Mouse (Mus musculus) liver, embryonic 12.5 days (tissue): ENCODE results near the gene Glp1r. TPM values are rescaled to one million over a fixed set of nuclear protein-coding genes. Genes with fewer than 3 reads are reported as not detected.

Source experiments
- ATAC-seq: fragments of 200-750 bp; cut with Nextera tagmentation; 2 replicates; pipeline ENCODE4 v1.8.0; 2017; ENCODE audit warnings: moderate number of reproducible peaks, mild to moderate bottlenecking, moderate library complexity
- H3K27ac ChIP-seq: fragments of 300-500 bp; sonication (generic); 2 replicates; pipeline ENCODE4 v1.5.1; 2016; ENCODE audit warnings: mild to moderate bottlenecking
- H3K27me3 ChIP-seq: fragments of 300-500 bp; sonication (generic); replicated peaks from 2 replicates; pipeline ENCODE4 v1.6.1; 2016; ENCODE audit warnings: mild to moderate bottlenecking, moderate library complexity
- H3K36me3 ChIP-seq: fragments of 300-500 bp; sonication (generic); 2 replicates; pipeline ENCODE4 v1.6.1; 2016; ENCODE audit warnings: mild to moderate bottlenecking, moderate library complexity
- H3K4me1 ChIP-seq: fragments of 300-500 bp; sonication (generic); 2 replicates; pipeline ENCODE4 v1.6.1; 2016
- H3K4me2 ChIP-seq: fragments of 300-500 bp; sonication (generic); 2 replicates; pipeline ENCODE4 v1.6.1; 2016; ENCODE audit warnings: mild to moderate bottlenecking, moderate library complexity
- H3K4me3 ChIP-seq: fragments of 300-500 bp; sonication (generic); 2 replicates; pipeline ENCODE4 v1.5.1; 2016; ENCODE audit warnings: mild to moderate bottlenecking, moderate library complexity
- H3K9ac ChIP-seq: fragments of 300-500 bp; sonication (generic); 2 replicates; pipeline ENCODE4 v1.6.1; 2016; ENCODE audit warnings: mild to moderate bottlenecking, moderate library complexity
- H3K9me3 ChIP-seq: fragments of 300-500 bp; sonication (generic); replicated peaks from 2 replicates; pipeline ENCODE4 v1.6.1; 2016; ENCODE audit warnings: mild to moderate bottlenecking, moderate library complexity
- WGBS: fragments of 180-500 bp; shearing (Covaris S2); methylation state at CpG from one replicate; pipeline ENCODE4 v1.1.7; 2016; ENCODE audit not compliant: insufficient replicate concordance; 5-methylcytosine and 5-hydroxymethylcytosine counted together
- polyA plus RNA-seq: library from polyadenylated mRNA; unstranded; fragments of >200 nt; fragmentation: Nextera tagmentation; extraction: Ambion mirVana; gene quantifications from 2 replicates; pipeline ENCODE4 v1.2.1, GENCODE M21; 2016

Glp1r gene
- polyA plus RNA-seq, 1 experiment from 2014 or later = 0.06 TPM

GRCm38 (mm10) chr17:30880391-30880790 lies 21.2 kb upstream of the Glp1r start:
- H3K4me3 ChIP-seq = no peak overlapping the region
- WGBS = 87% methylated on average over 3 of the region's 3 CpGs
- no peak overlapping the region for H3K4me2 ChIP-seq
- H3K9ac ChIP-seq = no peak overlapping the region
- H3K36me3 ChIP-seq = no peaks in the 10 kb centered on the region
- 0 out of 2 replicates have a peak, but pooled peaks cover 3% of the 10 kb centered on the region for H3K27me3 ChIP-seq
- H3K9me3 ChIP-seq = no peaks in the 10 kb centered on the region
- no peak for ATAC-seq
- H3K27ac ChIP-seq = no peak overlapping the region
- H3K4me1 ChIP-seq = peaks cover 23% of the 10 kb centered on the region

DNA sequence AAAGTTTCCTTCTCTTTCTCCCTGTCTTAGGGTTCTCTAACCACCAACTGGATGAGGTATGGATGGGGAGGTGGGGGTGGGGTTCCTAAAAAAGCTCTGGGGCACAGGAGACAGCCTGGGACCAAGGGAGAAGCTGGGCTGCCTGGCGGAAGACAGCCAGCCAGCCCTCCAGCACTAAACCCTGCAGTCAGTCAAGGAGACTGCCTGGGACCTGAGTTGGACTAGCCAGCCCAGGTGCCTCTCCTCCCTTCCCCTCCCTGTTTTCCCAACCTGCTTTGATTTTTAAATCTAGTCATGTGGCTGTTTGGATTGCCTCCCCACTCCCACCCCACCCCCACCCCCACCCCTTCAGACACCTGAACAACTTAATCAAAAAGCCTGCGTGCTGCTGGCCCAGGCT lies 20.6 kb upstream of the Glp1r start:
- Histone ChIP-seq H3K27ac (no peak overlapping the region), H3K36me3 (no peaks in the 10 kb centered on the region), H3K9me3 (no peaks in the 10 kb centered on the region), H3K4me1 (peaks cover 23% of the 10 kb centered on the region), H3K4me2 (no peak overlapping the region), H3K27me3 (0 out of 2 replicates have a peak, but pooled peaks cover 3% of the 10 kb centered on the region), H3K4me3 (no peak overlapping the region), H3K9ac (no peak overlapping the region)
- no peak for ATAC-seq
- 64% methylated on average over 2 of the region's 2 CpGs for WGBS

GRCm38 (mm10) chr17:30882206-30882605 lies 19.4 kb upstream of the Glp1r start:
- peak overlapping the region; percentile 24; the same call in 1 of the 2 replicates for H3K4me2 ChIP-seq
- no peak overlapping the region for H3K4me3 ChIP-seq
- H3K27me3 ChIP-seq = 0 out of 2 replicates have a peak, but pooled peaks cover 3% of the 10 kb centered on the region
- H3K36me3 ChIP-seq = no peaks in the 10 kb centered on the region
- H3K9me3 ChIP-seq = no peaks in the 10 kb centered on the region
- H3K4me1 ChIP-seq = peaks cover 23% of the 10 kb centered on the region
- WGBS = 3% methylated on average over 6 of the region's 6 CpGs
- H3K27ac ChIP-seq = no peak overlapping the region
- H3K9ac ChIP-seq = no peak overlapping the region
- no peak for ATAC-seq

- peaks cover 18% of the 10 kb centered on the region for H3K4me1 ChIP-seq
- ATAC-seq = no peak
- WGBS = 50% methylated on average over 8 of the region's 8 CpGs
- no peak overlapping the region for H3K4me2 ChIP-seq
- 0 out of 2 replicates have a peak, but pooled peaks cover 3% of the 10 kb centered on the region for H3K27me3 ChIP-seq
- H3K27ac ChIP-seq = no peak overlapping the region
- no peaks in the 10 kb centered on the region for H3K36me3 ChIP-seq
- H3K9ac ChIP-seq = no peak overlapping the region
- no peaks in the 10 kb centered on the region for H3K9me3 ChIP-seq
- no peak overlapping the region for H3K4me3 ChIP-seq
These were observed 18.1 kb upstream of the Glp1r start for GRCm38 (mm10) chr17:30883534-30883933.

DNA sequence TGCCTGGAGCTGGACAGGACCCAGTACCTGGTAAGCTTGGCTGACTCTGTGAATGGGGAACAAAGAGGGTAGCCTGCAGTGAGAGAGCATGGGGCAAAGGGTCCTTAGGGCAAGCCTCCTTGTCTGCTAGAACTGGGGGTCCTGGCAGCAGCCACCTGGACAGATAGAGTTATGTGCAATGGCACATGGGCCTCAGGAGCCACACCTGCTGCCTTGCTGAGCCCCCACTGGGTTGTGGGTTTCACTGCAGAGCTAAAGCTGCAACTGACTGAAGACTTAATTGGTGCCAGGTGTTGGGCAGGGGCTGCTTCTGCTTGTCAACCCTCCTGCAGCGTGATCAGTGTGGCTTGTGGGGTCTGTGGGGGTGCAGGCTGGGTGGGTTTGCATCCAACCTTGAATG lies 9.5 kb upstream of the Glp1r start:
- no peak overlapping the region for H3K4me3 ChIP-seq

GRCm38 (mm10) chr17:30892730-30893129 lies 8.9 kb upstream of the Glp1r start:
- Histone ChIP-seq H3K4me3 (no peak overlapping the region), H3K9me3 (no peaks in the 10 kb centered on the region), H3K9ac (no peak overlapping the region), H3K4me2 (no peak overlapping the region), H3K4me1 (no peaks in the 10 kb centered on the region), H3K36me3 (no peaks in the 10 kb centered on the region), H3K27ac (no peak overlapping the region), H3K27me3 (peaks cover 12% of the 10 kb centered on the region)
- ATAC-seq = no peak
- WGBS = 12% methylated on average over 2 of the region's 2 CpGs

More for the DNA sequence above, 9.5 kb upstream of the Glp1r start:
- H3K27ac ChIP-seq = no peak overlapping the region
- no peak overlapping the region for H3K4me2 ChIP-seq
- peaks cover 10% of the 10 kb centered on the region for H3K27me3 ChIP-seq
- no peak overlapping the region for H3K9ac ChIP-seq
- no peaks in the 10 kb centered on the region for H3K36me3 ChIP-seq
- no peak for ATAC-seq
- 41% methylated on average over 1 of the region's 1 CpGs for WGBS
- H3K9me3 ChIP-seq = no peaks in the 10 kb centered on the region
- no peaks in the 10 kb centered on the region for H3K4me1 ChIP-seq

DNA sequence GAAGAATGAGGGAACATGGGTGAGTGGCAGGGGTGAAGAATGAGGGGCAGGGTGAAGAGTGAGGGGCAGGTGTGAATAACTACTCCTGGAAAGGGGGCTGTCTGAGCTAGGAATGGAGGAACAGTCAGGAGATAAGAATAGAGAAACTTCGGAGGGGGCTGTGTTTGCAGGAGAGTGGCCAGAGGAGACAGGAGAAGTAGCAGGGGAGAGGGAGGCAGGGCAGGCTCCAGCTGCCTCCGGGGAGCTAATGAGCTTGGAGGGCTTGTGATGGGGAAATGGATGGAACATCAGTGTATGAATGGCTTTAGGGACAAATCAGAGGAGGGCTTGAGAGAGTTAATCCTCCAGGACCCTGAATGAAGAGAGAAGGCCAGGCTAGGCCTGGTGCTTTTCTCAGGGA lies 4.5 kb upstream of the Glp1r start:
- peaks cover 9% of the 10 kb centered on the region for H3K4me1 ChIP-seq
- peaks cover 36% of the 10 kb centered on the region for H3K27me3 ChIP-seq
- no peak for ATAC-seq
- no peak overlapping the region for H3K4me3 ChIP-seq
- H3K4me2 ChIP-seq = no peak overlapping the region
- H3K9me3 ChIP-seq = no peaks in the 10 kb centered on the region
- 13% methylated on average over 2 of the region's 2 CpGs for WGBS
- H3K36me3 ChIP-seq = no peaks in the 10 kb centered on the region
- no peak overlapping the region for H3K27ac ChIP-seq
- no peak overlapping the region for H3K9ac ChIP-seq

- WGBS = 33% methylated on average over 2 of the region's 2 CpGs
- Histone ChIP-seq H3K27me3 (peaks cover 53% of the 10 kb centered on the region), H3K4me1 (peaks cover 9% of the 10 kb centered on the region), H3K36me3 (no peaks in the 10 kb centered on the region), H3K4me2 (no peak overlapping the region), H3K9ac (no peak overlapping the region), H3K27ac (no peak overlapping the region), H3K9me3 (no peaks in the 10 kb centered on the region), H3K4me3 (no peak overlapping the region)
- ATAC-seq = no peak
These were observed 2.5 kb downstream of the Glp1r start for GRCm38 (mm10) chr17:30904096-30904495.

DNA sequence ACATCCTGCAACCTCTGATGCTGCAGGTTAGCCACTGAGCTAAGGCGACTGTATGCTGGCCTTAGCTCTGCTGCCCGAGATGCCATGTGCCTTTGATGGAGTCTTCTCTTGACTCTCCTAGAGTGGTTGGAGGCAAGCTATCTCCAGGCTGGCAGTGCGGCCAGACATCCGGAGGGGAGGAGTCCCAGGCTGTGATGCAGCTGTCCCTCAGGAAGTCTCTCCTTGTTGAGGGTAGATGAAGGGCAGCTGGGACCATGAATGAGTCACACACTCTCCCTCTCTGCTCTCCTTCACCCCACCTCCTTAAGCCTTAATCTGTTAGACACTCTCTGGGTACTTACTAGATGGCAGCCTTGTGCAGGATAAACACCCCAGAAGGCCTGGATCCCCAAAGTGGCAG lies 6.0 kb downstream of the Glp1r start:
- H3K4me3 ChIP-seq = no peak overlapping the region
- no peak overlapping the region for H3K27ac ChIP-seq
- no peaks in the 10 kb centered on the region for H3K9me3 ChIP-seq
- no peaks in the 10 kb centered on the region for H3K36me3 ChIP-seq
- H3K4me1 ChIP-seq = no peaks in the 10 kb centered on the region
- WGBS = 18% methylated on average over 4 of the region's 4 CpGs
- H3K27me3 ChIP-seq = peaks cover 27% of the 10 kb centered on the region
- H3K9ac ChIP-seq = no peak overlapping the region
- peak; percentile 21; the same call in 1 of the 2 replicates for ATAC-seq
- no peak overlapping the region for H3K4me2 ChIP-seq

DNA sequence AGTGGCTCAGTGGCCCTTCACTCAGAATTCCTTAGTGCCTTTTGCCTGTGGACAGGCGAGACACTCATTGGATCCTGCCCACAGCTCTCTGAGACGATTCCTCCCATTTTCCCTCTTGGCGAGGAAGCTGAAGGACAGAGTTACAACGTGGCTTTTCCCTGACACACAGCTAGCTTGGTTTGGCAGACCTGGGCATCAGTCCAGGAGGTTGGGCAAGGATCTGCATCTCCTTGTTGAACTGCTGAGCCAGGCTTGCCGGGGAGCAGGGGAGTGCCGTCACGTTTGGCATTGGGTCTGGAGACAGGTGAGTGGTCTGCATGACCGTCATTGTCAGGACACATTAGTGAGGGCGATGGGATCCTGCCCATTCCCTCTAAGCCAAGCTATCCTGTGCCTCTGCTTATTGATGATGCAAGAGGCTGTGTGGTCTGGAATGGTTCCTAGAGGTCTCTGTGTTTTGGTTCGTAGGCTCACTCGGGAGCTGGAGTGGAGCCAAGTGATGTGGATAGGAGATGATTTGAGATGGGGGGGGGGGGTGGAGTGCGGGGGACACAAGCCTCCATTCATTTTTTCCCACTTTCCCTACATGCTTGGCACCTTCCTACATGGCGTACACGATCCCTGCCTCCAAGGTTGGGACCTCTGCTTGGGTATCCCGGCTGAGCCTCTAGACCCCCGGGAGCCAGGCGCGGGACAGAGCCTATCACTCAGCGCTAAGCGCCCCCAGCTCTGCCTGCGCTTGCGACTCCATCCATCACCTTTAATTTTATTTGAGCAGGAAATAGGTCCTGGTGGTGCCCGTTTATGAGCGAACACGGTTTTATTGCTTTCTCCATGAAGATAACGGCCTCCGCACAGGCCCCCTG lies 9.5 kb downstream of the Glp1r start:
- Histone ChIP-seq H3K36me3 (no peaks in the 10 kb centered on the region), H3K9ac (no peak overlapping the region), H3K27ac (no peak overlapping the region), H3K9me3 (no peaks in the 10 kb centered on the region), H3K4me2 (no peak overlapping the region), H3K4me1 (no peaks in the 10 kb centered on the region), H3K4me3 (no peak overlapping the region), H3K27me3 (peaks cover 5% of the 10 kb centered on the region; the same call in 1 of the 2 replicates)
- WGBS = 68% methylated on average over 27 of the region's 27 CpGs
- ATAC-seq = no peak

DNA sequence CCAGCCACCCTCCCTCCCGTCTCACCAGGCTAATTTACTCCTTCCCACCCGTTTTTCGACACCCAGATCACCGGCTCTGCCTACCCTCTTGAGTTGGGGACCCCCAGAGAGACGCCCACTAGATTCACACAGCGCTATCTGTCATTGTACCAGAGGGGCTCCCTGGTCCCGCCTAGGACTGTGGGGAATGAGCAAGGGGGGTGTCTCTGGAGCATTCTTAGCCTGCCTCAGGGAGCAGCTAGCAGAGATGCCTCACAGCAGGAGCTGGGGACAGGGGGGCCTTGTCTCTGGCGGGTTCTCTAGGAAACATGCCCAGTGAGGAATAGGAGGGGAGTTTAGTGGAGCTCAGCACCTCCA lies 10.1 kb downstream of the Glp1r start:
- no peak overlapping the region for H3K4me2 ChIP-seq
- H3K4me3 ChIP-seq = no peak overlapping the region
- 48% methylated on average over 8 of the region's 8 CpGs for WGBS
- no peaks in the 10 kb centered on the region for H3K9me3 ChIP-seq
- no peak for ATAC-seq
- H3K36me3 ChIP-seq = no peaks in the 10 kb centered on the region
- H3K4me1 ChIP-seq = no peaks in the 10 kb centered on the region
- peaks cover 5% of the 10 kb centered on the region; the same call in 1 of the 2 replicates for H3K27me3 ChIP-seq
- H3K27ac ChIP-seq = no peak overlapping the region
- H3K9ac ChIP-seq = no peak overlapping the region

GRCm38 (mm10) chr17:30912536-30912935 lies 10.9 kb downstream of the Glp1r start:
- Histone ChIP-seq H3K4me2 (no peak overlapping the region), H3K4me3 (no peak overlapping the region), H3K4me1 (no peaks in the 10 kb centered on the region), H3K9me3 (no peaks in the 10 kb centered on the region), H3K27ac (no peak overlapping the region), H3K36me3 (no peaks in the 10 kb centered on the region), H3K9ac (no peak overlapping the region), H3K27me3 (peaks cover 5% of the 10 kb centered on the region; the same call in 1 of the 2 replicates)
- 63% methylated on average over 5 of the region's 5 CpGs for WGBS
- ATAC-seq = no peak
